Mouse (Mus musculus) ES-CJ7 (cell line): ENCODE measurements around the gene Hoxb5.

Experiments used
- DNase-seq: peaks from one replicate; pipeline ENCODE4 v3.0.0; 2011; ENCODE audit warnings: low read depth, low spot score

The Hoxb5 gene

GRCm38 (mm10) chr11:96352691-96353521, 49.8 kb downstream of the Hoxb5 start:
- peak; percentile 78 for DNase-seq

- no peak for DNase-seq
These were observed 50.3 kb downstream of the Hoxb5 start for GRCm38 (mm10) chr11:96353522-96353841.

GRCm38 (mm10) chr11:96353939-96354338, 50.8 kb downstream of the Hoxb5 start:
- peak; percentile 67 for DNase-seq

DNA sequence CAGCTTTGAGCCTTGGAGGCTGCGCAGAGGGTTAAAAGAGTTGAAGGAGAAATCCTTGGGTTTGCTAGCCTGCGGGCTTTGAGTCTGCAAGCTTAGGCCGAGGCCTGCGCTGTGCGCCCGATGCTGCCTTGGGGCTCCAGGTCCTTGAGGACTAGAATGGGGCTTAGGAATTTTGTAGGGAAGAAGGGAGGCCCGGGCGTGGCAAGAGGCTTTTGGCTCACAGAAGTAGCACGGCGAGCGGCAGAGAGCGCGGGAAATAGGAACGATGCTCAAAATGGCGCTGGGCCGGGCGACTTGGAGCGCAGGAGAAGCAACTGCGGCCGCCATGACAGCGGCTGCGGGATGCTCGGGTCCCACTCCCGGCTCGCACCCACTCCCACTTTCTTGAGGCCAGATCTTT, 51.2 kb downstream of the Hoxb5 start:
- peak; percentile 93 for DNase-seq

DNA sequence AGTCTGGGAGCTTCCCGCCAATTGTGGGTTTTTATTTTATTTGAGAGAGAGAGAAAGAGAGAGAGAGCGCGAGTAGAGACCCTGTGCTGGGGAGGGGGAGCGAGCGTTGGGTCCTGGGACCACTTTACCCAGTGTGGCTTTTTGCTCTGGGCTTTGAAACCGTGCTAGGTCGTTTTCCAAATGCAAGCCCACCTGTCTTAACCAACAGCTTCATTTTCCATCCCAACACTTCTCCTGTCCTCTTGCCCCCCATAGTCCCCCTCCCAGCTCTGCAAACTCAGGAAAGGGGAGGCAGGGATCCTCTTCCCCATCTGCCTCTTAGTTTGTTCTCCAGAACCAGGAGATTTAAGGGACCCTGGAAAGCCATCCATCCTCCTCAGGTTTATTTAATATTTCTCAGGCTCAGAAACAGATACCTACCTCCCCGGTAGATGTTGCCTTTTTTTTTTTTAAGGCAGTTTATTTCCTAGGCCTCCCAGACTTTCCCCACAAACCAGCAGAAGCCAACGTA, 51.7 kb downstream of the Hoxb5 start:
- DNase-seq = no peak
